Mouse (Mus musculus): ENCODE measurements around the gene Tnrc6b. TPM values are rescaled to one million over a fixed set of nuclear protein-coding genes. Genes with fewer than 3 reads are reported as not detected.
A peak's percentile ranks its signal among the peaks of the same experiment; 100 is the strongest.
"Not testable (repeated sequence)": the region's sequence is repeated elsewhere in the genome, so short reads cannot be mapped to it uniquely, and the experiment has no call there.

Gene Tnrc6b
- polyA plus RNA-seq, 1 experiment from 2014 or later, result 40.1 TPM

DNA sequence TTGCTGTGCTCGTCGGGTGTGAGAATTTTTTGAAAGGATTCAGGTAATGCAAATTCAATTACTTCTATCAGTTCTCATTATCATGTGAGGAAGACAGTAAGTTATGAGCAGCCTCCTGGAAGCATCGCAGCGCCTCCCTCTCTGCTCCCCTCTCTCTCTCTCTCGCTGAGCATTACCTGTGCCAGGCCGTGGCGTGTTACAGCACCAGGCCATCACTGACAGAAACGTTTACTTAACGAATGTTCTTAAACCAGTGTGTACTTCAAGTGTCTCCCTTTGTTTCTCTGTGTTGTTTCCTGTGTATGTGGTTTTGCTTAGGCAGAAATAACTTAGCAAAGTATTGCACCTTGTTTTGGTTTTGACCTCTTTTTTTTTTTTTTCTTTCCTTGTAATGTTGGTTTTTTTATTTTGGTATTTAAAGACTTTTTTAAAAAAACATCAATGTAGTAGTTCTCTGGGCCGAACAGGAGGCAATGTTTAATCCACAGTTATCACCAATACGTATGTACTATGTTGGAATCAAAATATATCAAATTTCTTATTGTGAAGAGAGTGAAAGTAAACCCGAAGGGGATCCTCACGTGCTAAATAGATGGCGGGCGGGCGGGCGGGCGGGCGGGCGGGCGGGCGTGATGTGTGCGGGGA lies 219.7 kb downstream of the Tnrc6b start:
- H3K9me3 ChIP-seq (replicated peaks); H3K27me3 ChIP-seq (ENCODE audit: low read depth, poor library complexity, severe bottlenecking); H3K4me3 ChIP-seq; H3K27ac ChIP-seq; DNase-seq (ENCODE audit: low spot score): not testable (repeated sequence)
- H3K36me3 ChIP-seq, result peaks cover 69% of the 10 kb centered on the region
- H3K4me1 ChIP-seq, result peaks cover 17% of the 10 kb centered on the region
- 86% methylated on average over 23 of the region's 23 CpGs for WGBS

- Histone ChIP-seq H3K27me3 (ENCODE audit: low read depth, poor library complexity, severe bottlenecking) (no peaks in the 10 kb centered on the region), H3K9me3 (replicated peaks) (no peaks in the 10 kb centered on the region), H3K4me3 (no peak overlapping the region), H3K27ac (no peak overlapping the region), H3K4me1 (peaks cover 17% of the 10 kb centered on the region), H3K36me3 (peaks cover 66% of the 10 kb centered on the region)
- no peak for DNase-seq (ENCODE audit: low spot score)
- WGBS, result 89% methylated on average over 9 of the region's 9 CpGs
Observed at GRCm38 (mm10) chr15:80931345-80931960, 220.3 kb downstream of the Tnrc6b start.

DNA sequence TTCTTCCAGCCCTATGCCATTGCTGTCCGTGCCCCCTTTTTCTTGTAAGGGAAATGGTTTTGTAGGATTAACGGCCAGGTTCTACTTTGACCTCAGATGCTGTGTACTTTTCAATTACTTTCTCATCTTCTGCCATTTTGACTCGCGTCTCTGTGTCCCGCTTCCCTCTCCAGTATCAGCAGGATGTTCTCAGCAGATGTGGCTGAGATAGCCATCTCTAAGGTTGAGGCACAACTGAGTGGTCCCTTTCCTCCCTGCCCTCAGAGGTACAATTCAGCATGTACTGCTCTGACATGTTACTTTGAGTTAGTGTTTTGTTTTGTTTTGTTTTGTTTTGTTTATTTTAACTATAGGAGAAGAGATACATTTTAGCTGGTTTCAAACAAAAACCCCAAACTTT lies 223.7 kb downstream of the Tnrc6b start:
- Histone ChIP-seq H3K4me3 (no peak overlapping the region), H3K27me3 (ENCODE audit: low read depth, poor library complexity, severe bottlenecking) (no peaks in the 10 kb centered on the region), H3K36me3 (peaks cover 41% of the 10 kb centered on the region), H3K9me3 (replicated peaks) (no peaks in the 10 kb centered on the region), H3K4me1 (peaks cover 10% of the 10 kb centered on the region), H3K27ac (no peak overlapping the region)
- DNase-seq (ENCODE audit: low spot score), result no peak
- WGBS, result 96% methylated on average over 5 of the region's 5 CpGs

- H3K27me3 ChIP-seq (ENCODE audit: low read depth, poor library complexity, severe bottlenecking), result no peaks in the 10 kb centered on the region
- 79% methylated on average over 3 of the region's 3 CpGs for WGBS
- DNase-seq (ENCODE audit: low spot score), result no peak
- H3K9me3 ChIP-seq (replicated peaks), result no peaks in the 10 kb centered on the region
- no peaks in the 10 kb centered on the region for H3K4me1 ChIP-seq
- no peak overlapping the region for H3K27ac ChIP-seq
- peaks cover 37% of the 10 kb centered on the region for H3K36me3 ChIP-seq
- no peak overlapping the region for H3K4me3 ChIP-seq
Observed at GRCm38 (mm10) chr15:80936686-80937085, 225.6 kb downstream of the Tnrc6b start.

DNA sequence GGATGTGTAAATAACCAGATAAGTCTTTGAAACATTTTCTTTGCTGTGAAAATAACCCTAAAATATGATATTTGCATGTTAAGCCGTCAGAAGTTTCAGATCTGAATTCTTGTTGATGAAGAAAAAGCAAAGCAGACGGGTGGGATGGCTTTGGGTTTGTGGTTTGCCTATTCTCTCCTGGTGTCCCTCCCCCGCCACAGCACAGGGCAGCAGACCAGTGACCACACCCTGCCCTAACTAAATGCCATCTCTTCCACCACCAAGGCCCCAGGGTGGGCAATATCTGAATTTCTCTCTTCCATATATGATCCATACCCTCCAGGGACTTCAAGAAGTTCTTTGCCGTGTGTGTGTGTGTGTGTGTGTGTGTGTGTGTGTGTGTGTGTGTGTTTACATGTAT lies 227.5 kb downstream of the Tnrc6b start:
- Histone ChIP-seq H3K36me3 (peaks cover 23% of the 10 kb centered on the region), H3K27me3 (ENCODE audit: low read depth, poor library complexity, severe bottlenecking) (no peaks in the 10 kb centered on the region), H3K27ac (no peak overlapping the region), H3K4me3 (no peak overlapping the region), H3K4me1 (no peaks in the 10 kb centered on the region), H3K9me3 (replicated peaks) (no peaks in the 10 kb centered on the region)
- 88% methylated on average over 4 of the region's 4 CpGs for WGBS
- DNase-seq (ENCODE audit: low spot score), result no peak

GRCm38 (mm10) chr15:80939401-80939800 lies 228.3 kb downstream of the Tnrc6b start:
- Histone ChIP-seq H3K27me3 (ENCODE audit: low read depth, poor library complexity, severe bottlenecking) (no peaks in the 10 kb centered on the region), H3K4me1 (no peaks in the 10 kb centered on the region), H3K36me3 (peaks cover 16% of the 10 kb centered on the region), H3K9me3 (replicated peaks) (no peaks in the 10 kb centered on the region), H3K4me3 (no peak overlapping the region), H3K27ac (no peak overlapping the region)
- no peak for DNase-seq (ENCODE audit: low spot score)
- WGBS, result 89% methylated on average over 5 of the region's 5 CpGs

- Histone ChIP-seq H3K36me3 (peaks cover 5% of the 10 kb centered on the region), H3K27me3 (ENCODE audit: low read depth, poor library complexity, severe bottlenecking) (no peaks in the 10 kb centered on the region), H3K4me1 (0 out of 2 replicates have a peak, but pooled peaks cover 2% of the 10 kb centered on the region), H3K27ac (no peak overlapping the region), H3K4me3 (no peak overlapping the region), H3K9me3 (replicated peaks) (no peaks in the 10 kb centered on the region)
- DNase-seq (ENCODE audit: low spot score), result no peak
- 91% methylated on average over 6 of the region's 6 CpGs for WGBS
Observed at GRCm38 (mm10) chr15:80941468-80942040, 230.4 kb downstream of the Tnrc6b start.

DNA sequence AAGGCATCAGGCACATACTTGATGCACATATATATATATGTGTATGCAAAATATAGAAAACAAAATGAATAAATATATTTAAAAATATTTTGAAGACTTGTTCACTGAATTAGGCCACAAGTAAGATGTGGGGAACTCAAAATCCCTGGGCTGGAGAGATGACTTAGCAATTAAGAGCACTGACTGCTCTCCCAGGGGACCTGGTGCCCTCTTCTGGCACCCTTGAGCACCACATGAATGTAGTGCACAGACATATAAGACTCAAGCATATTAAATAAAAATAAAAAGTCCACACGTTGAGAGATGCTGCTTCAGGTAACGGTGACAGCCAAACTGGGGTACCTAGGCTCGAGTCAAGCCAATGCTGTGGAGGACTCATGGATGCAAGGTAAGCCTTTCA lies 234.7 kb downstream of the Tnrc6b start:
- WGBS, result 61% methylated on average over 3 of the region's 3 CpGs
- DNase-seq (ENCODE audit: low spot score), result no peak
- Histone ChIP-seq H3K27ac (no peak overlapping the region), H3K27me3 (ENCODE audit: low read depth, poor library complexity, severe bottlenecking) (no peaks in the 10 kb centered on the region), H3K4me1 (peaks cover 14% of the 10 kb centered on the region), H3K4me3 (no peak overlapping the region), H3K36me3 (peaks cover 15% of the 10 kb centered on the region), H3K9me3 (replicated peaks) (no peaks in the 10 kb centered on the region)

GRCm38 (mm10) chr15:80948145-80949135 lies 237.3 kb downstream of the Tnrc6b start, which contains the start of gene Adsl:
TSS of gene Adsl (plus strand) at chr15:80948490.
- Histone ChIP-seq H3K9me3 (replicated peaks) (no peaks in the 10 kb centered on the region), H3K4me3 (peak within 1 kb of the TSS; percentile 85), H3K36me3 (peaks cover 32% of the 10 kb centered on the region), H3K27ac (peak within 1 kb of the TSS; percentile 87), H3K27me3 (ENCODE audit: low read depth, poor library complexity, severe bottlenecking) (no peaks in the 10 kb centered on the region), H3K4me1 (peaks cover 14% of the 10 kb centered on the region)
- under 1% methylated on average over 63 of the region's 63 CpGs for WGBS
- DNase-seq (ENCODE audit: low spot score), result peak; percentile 94

DNA sequence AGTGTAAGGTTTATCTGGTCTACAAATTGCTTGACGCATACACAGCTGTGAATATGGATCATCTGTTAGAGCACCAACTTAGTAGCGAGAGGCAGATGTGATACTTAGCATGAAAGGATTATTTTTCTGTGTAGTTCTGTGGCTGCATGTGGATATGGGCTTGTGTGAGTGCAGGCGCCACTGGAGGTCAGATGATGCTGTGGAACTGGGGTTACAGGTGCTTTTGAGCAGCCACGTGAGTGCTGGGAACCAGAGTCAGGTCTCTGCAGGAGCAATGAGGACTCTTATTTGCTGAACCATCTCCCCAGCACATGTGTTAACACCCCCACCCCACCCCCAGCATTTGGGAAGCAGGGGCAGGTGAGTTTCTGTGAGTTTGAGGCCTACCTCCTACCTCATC lies 238.3 kb downstream of the Tnrc6b start:
- no peaks in the 10 kb centered on the region for H3K9me3 ChIP-seq (replicated peaks)
- H3K4me1 ChIP-seq, result peaks cover 14% of the 10 kb centered on the region
- no peaks in the 10 kb centered on the region for H3K27me3 ChIP-seq (ENCODE audit: low read depth, poor library complexity, severe bottlenecking)
- no peak for DNase-seq (ENCODE audit: low spot score)
- H3K36me3 ChIP-seq, result peaks cover 42% of the 10 kb centered on the region
- H3K27ac ChIP-seq, result peak overlapping the region; percentile 87
- 66% methylated on average over 4 of the region's 4 CpGs for WGBS
- H3K4me3 ChIP-seq, result peak overlapping the region; percentile 85

GRCm38 (mm10) chr15:80950055-80950454 lies 238.9 kb downstream of the Tnrc6b start:
- WGBS, result 93% methylated on average over 7 of the region's 7 CpGs
- H3K4me1 ChIP-seq, result peaks cover 13% of the 10 kb centered on the region
- no peak for DNase-seq (ENCODE audit: low spot score)
- H3K4me3 ChIP-seq, result 0 out of 2 replicates have a peak overlapping the region, but pooled peaks have one; percentile 85
- peaks cover 48% of the 10 kb centered on the region for H3K36me3 ChIP-seq
- no peaks in the 10 kb centered on the region for H3K27me3 ChIP-seq (ENCODE audit: low read depth, poor library complexity, severe bottlenecking)
- H3K9me3 ChIP-seq (replicated peaks), result no peaks in the 10 kb centered on the region
- H3K27ac ChIP-seq, result no peak overlapping the region

GRCm38 (mm10) chr15:80953971-80954370 lies 242.9 kb downstream of the Tnrc6b start:
- WGBS, result 93% methylated on average over 9 of the region's 9 CpGs
- Histone ChIP-seq H3K36me3 (peaks cover 86% of the 10 kb centered on the region), H3K4me3 (no peak overlapping the region), H3K27me3 (ENCODE audit: low read depth, poor library complexity, severe bottlenecking) (no peaks in the 10 kb centered on the region), H3K9me3 (replicated peaks) (no peaks in the 10 kb centered on the region), H3K27ac (no peak overlapping the region), H3K4me1 (peaks cover 12% of the 10 kb centered on the region)
- no peak for DNase-seq (ENCODE audit: low spot score)

Data from limb, embryonic 10.5 days (tissue).